Mouse (Mus musculus) 416B (cell line): Measurements from ENCODE around the gene 9130213A22Rik.

Experiments
- DNase-seq: peaks from one replicate; pipeline ENCODE4 v3.0.0; 2011; ENCODE audit warnings: low read depth

9130213A22Rik gene

DNA sequence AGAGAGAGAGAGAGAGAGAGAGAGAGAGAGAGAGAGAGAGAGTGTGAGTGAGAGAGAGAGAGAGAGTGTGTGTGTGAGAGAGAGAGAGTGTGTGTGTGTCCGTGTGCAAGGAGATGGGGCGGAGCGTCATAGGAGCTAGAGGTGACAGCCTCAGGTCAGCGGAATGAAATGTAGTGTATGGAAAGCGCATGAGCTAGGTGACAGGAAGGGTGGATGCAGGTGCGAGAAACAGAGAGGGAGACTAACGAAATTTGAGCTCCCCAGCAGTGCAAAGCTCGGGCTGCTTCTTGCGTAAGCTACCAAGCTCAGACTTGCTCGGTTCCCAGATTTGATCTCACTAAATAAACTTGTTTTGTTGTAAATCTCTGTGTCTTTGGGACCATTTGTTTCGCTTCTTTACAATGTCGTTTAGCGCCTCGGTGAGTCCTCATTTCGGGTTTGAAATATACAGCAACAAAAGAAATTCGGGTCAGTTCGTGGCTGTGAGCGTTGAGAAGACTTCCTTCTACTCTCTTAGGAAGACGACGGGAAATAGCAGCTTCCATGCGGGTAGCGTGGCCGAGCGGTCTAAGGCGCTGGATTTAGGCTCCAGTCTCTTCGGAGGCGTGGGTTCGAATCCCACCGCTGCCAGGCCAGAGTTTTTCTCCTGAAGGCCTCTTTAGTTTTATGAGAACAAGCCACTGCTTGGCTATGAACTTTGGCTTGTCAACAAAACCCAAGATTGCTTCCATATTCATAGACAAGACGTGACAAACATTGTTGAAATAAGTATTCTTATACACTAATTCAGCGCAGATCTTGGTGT, 1.5 kb upstream of the 9130213A22Rik start:
- DNase-seq: peak; percentile 97

DNA sequence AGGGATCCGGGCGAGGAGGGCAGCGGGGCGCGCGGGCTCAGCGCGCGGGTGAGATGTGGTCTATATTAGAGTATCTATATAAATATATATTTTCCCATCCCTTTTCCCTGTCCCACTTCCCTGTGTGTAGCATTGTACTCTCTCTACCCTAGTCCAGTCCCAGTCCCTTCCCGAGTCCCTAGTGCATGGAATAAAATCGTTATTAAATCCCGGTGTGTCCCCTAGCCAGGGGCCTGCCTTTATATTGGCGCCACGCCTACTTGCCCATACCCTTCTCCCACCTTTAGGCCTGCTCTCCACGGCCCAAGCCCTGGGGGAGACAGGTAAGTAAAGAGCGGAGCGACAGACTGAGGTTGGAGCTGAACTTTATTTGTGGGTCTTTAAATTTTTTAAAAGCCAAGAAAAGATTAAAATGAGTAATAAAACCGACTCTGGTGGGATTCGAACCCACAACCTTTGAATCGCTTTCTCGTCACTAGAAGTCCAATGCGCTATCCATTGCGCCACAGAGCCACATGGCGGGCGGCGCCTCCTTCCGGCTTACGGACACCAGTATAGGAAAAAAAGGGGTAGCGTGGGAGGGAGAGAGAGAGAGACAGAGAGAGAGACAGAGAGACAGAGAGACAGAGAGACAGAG, 785 bp upstream of the 9130213A22Rik start:
- DNase-seq: peak; percentile 96

DNA sequence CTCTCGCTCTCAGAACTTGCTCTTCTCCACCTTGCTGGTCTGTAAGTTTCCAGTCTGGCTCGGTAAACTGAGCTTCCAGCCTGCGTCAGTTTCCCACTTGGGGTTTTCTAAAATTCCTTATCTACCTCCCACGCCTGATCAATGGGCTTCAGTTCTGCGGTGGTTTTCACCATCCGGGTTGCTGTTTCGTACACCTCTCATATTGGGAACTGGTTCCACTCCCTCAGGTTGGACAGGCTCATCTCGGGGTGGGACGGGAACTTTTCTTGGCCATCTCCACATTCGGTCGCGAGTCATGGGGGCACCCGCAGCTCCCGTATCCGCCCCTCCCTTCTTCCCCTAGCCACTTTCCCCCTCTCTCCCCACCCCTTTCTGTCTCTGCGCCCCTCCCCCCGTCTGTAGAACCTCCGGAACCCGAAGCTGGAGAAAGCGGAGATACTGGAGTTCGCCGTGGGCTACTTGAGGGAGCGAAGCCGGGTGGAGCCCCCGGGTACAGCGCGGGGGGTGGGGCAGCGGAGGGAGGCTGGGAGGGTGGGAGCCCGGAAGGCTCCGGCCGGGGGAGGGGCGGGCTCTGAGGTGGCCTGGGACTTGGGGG, 551 bp downstream of the 9130213A22Rik start:
- no peak for DNase-seq

DNA sequence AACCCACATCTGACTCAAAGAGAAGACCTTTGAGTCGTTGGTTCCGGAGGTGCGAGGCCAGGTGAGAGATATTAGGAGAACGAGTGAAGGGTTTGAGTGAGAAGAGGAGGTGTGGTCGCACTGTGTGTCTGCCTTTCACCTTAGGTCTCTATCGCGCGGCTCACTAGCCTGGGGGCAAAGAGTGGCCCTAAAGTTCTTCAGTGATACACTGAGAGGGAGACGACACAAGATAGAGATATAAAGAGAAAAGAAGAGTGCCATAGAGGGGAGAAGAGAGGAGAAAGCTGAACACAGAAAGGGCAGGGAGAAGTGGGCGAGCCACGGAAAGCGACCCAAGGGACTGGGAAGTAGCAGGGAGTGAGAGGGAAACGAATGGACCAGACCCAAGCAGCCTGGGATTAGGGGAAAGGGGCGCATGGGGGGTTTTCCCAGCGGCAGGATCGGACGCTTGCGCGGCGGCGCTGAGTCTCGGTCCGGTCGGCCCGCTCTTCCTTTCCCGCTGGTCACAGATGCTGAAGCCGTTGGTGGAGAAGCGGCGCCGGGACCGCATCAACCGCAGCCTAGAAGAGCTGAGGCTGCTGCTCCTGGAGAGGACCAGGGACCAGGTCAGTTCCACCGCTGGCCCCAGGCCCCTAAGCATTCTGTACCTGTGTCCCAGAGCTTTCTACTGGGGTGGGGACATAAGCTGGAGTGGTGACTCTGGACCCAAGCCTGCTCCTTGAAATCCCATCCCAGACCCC, 1.2 kb downstream of the 9130213A22Rik start:
- no peak for DNase-seq

DNA sequence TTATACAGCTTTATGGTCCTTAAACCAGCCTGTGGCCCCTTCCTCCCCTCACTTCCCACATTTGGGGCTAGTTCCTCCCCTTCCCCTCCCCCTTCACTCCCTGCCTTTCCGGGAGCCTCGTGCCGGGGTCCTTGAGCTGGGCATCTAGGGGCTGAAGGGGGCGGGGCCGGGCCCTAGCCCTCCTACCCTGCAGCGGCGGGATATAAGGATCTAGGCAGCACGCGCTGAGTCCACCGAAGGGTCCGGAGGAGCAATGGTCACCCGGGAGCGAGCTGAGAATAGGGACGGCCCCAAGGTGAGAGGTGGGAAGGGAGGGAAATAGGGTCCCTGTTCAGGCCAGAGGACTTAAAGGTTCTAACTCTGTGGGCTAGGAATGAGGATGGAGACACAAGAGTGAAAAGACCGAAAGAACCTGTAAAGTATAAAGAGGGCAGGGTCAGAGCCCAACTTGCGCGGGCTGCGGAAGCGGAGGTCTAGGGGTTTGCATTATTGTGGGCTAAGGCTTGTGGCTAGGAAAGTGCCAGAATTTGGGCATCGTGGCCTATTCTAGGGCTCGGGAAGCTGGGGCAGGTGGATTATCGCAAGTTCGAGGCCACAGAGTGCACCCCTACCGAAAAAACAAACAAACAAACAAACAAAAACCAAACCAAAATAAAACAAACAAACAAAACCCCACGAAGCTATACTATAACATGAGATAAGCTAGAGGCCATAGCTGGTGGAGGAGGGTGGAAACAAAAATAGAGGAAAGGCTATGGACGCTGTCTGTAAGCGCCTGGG, 2.0 kb downstream of the 9130213A22Rik start, which contains the start of gene Hes7:
Gene Hes7, plus strand, starts transcription at position 184 of the 780 bp plus-strand sequence.
- no peak for DNase-seq

DNA sequence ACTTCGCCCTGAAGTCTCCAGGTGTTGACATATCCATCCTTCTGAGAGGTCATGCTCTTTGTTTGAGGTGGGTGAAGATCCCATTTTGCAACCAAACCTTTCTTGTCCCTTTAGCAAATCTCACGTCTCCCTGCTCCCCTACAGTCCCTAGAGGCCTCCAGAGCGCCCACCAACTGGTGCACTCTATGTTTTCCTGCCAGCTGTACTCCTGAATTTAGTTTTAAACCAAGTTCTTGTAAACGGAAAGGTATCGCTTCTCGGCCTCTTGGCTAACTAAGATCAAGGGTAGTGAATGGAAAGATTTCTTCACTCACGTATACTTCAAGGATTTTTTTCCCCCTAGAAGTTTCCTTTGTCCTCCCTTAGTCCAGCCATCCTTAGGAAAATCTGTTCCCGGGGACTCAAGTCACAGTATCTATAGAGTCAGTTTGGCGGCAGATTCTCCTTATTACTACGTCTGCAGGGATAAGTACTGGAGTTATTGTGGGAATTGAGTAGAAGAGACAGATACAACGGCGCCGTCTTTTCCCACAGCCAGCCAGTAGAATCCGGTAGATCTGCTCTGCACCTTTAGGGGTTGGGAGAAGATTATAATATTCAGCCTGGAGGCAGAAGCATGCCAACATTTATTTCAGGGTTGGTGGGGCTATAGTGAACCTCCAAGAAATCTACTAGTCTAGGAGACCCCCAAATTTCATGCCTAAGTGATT, 2.8 kb downstream of the 9130213A22Rik start:
- DNase-seq: no peak

DNA sequence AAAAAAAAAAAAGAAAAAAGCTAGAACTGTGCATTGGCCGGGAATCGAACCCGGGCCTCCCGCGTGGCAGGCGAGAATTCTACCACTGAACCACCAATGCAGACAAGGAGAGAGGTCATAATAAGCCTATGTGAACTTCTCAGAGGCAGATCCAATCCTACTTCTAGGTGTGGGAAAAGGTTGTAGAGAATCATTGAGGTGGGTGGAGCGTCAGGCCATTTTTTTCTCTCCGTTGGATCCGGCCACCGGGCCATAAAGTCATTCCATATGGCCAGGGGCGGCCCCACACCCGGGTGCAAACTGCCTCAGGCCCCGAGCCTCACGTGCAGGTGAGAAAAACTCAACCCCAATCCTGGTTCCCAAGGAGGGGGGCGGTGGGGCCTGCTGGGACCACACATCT, 3.6 kb downstream of the 9130213A22Rik start:
- DNase-seq: peak; percentile 90

DNA sequence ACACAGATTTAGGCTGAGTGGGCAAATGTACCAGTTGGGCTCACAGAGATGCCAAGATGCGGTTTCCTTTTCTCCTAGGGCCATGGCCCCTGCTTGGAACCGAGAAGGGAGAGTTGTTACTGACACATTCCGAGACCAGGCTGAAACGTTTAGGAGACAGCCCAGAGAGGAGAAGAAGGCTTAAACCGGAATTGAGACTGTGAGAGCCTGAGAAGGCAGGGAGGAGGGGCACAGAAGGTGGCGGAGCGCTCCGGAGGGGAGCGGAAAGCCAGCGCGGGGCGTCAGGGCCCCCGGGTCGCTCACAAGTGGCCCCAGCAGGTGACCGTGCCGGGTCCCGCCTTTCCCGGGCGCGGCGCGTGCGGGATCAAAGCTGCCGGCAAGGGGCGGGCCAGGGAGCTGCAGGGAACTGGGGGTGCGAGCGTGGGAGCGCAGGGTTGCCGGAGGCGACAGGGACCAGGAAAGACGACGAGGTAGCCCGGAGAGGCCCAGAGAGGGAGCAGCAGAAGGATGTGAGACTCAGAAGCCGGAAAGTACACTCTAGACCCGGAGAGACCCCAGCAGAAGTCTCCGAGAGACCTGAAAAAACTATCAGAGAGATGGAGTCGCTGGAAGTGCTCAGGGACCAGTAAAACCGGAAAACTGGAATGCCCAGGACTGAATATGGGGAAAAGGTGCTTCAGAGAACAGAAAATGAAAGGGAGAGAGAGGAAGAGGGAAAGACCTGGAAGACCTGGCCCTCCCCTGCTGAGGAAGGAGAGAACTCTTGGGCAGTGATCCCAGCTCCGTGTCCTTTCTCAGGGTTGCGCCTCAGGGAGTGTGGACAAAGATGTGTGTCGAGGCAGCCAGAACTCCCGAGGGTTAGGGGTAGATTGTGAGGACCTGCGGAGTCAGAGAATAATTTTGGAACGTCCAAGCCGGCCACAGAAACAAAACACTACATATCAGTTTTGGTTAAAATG, 4.4 kb downstream of the 9130213A22Rik start:
- peak; percentile 49 for DNase-seq

DNA sequence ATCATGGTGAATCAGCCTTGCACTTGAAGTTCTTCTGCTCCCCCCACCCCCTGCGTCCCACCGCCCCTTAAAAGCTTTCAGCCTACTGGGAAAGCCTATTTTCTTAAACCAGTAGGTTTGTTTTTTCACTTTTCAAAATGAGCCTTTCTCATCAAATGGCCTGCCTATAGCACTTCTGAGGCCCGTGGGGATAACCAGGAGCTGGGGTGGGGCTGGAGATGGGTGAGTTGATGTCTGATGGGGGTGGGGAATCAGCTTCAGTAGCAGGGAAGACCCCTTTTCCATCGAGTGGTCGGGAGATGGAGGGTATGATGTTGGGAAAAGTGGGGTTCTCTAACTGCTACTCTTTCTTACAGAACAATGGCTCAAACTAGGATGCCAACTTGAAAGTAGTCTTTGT, 5.5 kb downstream of the 9130213A22Rik start:
- no peak for DNase-seq

DNA sequence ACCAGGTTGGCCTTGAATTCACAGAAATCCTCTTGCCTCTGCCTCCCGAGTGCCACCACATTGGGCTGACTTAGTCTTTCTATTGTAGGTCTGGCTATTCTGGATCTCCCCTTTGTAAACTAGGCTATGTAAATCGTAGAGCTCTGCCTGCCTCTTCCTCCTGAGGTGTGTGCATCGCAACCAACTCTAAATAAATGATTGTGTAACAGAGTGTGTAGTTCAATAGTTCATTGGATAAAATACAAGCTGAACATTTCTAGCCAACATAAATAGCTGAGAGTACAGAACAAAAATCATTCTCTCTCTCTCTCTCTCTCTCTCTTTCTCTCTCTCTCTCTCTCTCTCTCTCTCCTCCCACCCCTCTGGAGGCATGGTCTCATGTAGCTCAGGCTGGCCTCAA, 7.8 kb downstream of the 9130213A22Rik start:
- DNase-seq: no peak

DNA sequence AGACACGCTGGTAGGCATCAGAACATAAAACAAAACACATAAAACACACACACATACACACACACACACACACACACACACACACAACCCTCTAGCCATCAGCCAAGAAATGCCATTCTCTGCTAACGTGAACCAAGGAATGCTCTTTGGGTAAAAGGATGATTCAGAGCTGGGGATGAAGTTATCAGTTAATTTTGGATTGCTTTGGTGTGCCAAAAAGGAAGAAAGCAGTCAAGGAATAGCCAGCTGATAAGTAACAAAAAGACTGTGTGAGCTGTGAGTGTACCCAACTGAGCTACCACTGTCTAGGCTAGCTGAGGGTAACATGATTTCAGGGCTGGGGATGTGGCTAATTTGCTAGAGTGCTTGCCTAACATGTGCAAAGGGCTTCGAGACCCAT, 8.4 kb downstream of the 9130213A22Rik start:
- DNase-seq: no peak

DNA sequence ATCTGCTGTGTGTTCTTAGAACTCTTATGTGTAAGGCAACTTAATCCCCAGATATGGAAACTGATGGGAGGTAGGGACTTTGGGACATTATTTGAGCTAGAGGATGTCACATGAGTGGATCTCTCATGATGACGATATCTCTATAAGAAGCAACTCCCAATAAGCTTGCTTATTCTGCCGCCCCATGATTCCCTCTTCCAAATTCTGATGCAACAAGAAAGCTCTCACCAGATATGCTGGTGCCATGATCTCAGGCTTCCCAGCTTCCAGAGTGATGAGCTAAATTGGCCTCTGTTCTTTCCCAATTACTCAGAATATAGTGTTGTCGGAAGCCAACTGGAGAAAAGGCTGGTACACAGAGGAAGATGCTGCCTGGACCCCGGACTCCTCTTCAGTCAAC, 10.5 kb downstream of the 9130213A22Rik start:
- DNase-seq: no peak

DNA sequence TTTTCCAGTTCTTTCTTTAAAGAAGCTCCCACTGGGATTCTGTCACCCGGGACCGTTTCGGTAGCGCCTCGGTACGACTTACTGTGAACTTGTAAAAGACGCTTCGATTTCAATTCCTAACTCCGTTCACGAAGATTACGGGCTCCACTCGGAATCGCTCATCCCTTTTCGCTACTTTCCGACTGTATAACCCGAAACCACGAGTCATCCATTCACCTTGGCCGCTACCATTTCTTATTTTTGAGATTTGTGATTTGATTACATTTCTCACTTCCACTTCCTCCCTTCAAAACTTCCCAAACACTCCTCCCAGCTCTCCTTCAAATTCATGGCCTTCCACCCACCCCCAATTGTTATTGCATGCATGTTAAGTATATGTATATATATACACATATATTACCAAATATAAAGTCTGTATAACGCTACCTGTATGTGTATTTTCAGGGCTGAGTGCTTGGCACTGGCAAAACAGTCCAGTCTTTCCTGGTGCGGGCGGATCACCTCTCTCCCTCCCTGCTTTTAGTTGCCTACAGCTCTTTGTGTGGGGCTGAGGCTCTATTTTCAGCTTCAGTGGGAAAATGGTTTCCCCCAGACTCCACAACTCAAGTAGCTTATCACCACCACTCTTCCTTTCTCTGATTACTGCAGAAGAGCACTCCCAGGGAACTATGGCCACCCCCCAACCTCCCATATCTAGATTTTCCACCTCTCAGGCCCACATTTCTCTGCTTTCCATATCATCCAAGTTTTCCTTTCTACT, 11.2 kb downstream of the 9130213A22Rik start:
- DNase-seq: no peak

DNA sequence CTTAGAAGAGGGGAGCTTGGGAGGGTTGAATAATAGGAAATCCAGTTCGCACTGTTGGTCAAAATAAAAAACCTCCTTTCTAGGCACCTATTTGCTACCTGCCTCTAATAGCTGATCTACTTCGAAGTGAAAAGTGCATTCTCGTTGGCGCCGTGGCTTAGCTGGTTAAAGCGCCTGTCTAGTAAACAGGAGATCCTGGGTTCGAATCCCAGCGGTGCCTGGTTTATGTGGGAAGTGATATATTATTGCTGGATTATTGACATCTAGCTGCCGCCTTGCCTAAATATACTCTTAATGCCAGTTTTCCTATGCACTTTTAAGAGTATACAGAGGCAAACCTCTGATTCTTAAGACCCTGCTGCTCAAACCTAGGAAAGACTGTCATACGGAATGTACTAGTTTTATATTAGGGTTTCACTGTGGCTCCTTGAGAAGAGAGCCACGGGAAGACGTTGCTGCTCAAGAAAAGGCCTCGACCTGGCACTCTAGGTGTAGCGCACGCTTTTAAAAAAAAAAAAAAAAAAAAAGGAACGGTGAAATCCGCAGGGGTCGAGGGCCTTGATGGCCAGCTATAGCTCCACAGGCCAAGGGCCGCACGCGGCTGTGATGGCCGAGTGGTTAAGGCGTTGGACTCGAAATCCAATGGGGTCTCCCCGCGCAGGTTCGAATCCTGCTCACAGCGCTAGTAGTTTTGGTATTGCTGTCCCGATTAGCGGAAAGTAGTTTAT, 11.9 kb downstream of the 9130213A22Rik start:
- DNase-seq: peak; percentile 83

DNA sequence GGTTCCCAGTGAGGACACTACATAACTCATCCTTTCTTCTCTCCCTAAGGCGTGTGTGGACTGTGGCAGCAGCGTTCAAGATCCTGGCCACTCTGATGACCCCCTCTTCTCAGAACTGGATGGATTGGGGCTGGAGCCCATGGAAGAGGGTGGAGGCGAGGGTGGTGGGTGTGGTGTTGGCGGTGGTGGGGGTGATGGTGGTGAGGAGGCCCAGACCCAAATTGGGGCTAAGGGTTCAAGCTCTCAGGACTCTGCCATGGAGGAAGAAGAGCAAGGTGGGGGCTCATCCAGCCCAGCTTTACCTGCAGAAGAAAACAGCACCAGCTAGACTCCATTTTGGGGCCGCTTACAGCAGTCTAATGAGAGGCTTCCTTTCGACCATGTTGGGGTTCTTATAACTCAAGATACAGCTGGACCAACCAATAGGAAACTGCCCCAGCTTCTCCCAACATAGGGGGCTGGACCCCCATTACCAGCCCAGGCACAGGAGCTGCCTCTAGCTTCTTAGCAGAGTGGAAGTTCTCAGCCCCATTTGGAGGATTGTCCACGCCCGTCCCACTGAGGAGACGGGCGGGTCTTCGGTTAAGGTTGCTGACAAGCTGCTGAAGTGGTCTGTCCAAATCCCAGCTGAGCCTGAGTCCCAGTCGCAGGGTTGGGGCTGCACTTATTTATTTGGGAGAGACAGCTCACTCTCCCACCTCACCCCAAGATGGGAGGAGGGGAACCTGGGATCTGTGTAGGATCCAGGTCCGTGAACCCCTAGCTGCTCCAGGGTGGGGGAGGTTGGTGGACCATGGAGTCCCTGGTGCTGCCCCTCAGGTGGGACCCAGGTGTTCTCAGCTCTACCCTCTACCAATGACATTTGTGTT, 13.1 kb downstream of the 9130213A22Rik start:
- DNase-seq: no peak

DNA sequence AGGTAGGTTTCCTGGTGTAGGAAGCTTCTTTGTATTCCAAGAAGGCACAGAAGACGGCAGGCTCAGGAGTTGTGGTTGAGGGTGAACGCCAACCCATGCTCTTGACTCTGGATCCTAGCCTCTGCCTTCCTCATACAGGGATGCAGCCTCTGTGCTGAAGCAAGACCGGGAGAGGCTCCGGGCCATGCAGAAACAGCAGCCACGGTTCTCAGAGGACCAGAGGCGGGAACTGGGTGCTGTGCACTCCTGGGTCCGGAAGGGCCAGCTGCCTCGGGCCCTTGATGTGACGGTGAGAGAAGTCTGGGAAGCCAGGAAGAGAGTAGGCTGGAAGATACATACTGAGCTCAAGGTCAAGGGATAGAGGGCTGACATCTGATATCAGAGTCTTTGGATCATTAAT, 14.2 kb downstream of the 9130213A22Rik start:
- no peak for DNase-seq

DNA sequence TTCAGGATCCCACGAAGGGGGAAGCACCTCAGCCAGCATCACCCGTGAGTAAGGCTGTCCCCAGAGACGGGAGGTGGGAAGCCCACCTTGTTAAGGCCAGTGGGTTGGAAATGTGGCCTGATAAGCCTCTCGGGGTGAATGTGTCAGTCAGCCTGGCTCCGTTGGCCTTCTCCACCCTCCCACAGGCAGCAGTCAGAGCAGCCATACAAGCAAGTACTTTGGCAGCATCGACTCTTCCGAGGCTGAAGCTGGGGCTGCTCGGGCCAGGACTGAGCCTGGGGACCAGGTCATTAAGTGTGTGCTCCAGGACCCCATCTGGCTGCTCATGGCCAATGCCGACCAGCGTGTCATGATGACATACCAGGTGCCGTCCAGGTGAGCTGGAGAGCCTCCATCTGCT, 14.7 kb downstream of the 9130213A22Rik start:
- DNase-seq: no peak
